Mouse (Mus musculus) kidney, adult 2 months (tissue): ENCODE measurements around the gene Angpt4. TPM values are rescaled to one million over a fixed set of nuclear protein-coding genes. Genes with fewer than 3 reads are reported as not detected.

Experiments
- DNase-seq: peaks from one replicate; pipeline ENCODE4 v3.0.0; 2021
- H3K27ac ChIP-seq: fragments of 200-500 bp; 2 replicates; pipeline ENCODE4 v1.5.1; 2012; ENCODE audit warnings: low read depth, low read length, control low read depth, inconsistent platforms; ENCODE audit not compliant: insufficient read depth
- H3K27me3 ChIP-seq: fragments of 200-500 bp; replicated peaks from 2 replicates; pipeline ENCODE4 v1.6.1; 2012; ENCODE audit warnings: mild to moderate bottlenecking, moderate library complexity, low read length, inconsistent platforms; ENCODE audit not compliant: control insufficient read depth, insufficient read depth
- H3K36me3 ChIP-seq: fragments of 200-500 bp; 2 replicates; pipeline ENCODE4 v1.6.1; 2012; ENCODE audit warnings: mild to moderate bottlenecking, moderate library complexity, low read length, inconsistent platforms; ENCODE audit not compliant: control insufficient read depth, insufficient read depth
- H3K4me1 ChIP-seq: fragments of 200-500 bp; 2 replicates; pipeline ENCODE4 v1.6.1; 2011; ENCODE audit warnings: low read length; ENCODE audit not compliant: control insufficient read depth, insufficient read depth
- H3K4me3 ChIP-seq: fragments of 200-500 bp; 2 replicates; pipeline ENCODE4 v1.5.1; 2011; ENCODE audit warnings: mild to moderate bottlenecking, low read depth, low read length, control low read depth; ENCODE audit not compliant: insufficient read depth
- CTCF ChIP-seq: fragments of 200-500 bp; conservative IDR thresholded peaks from 2 replicates; pipeline ENCODE4 v1.5.1; 2011; ENCODE audit warnings: low read depth, mild to moderate bottlenecking, control low read depth, low read length, moderate library complexity, mixed read lengths; ENCODE audit not compliant: insufficient read depth, insufficient read length
- POLR2A ChIP-seq: fragments of 200-500 bp; IDR thresholded peaks from one replicate; pipeline ENCODE4 v1.6.1; 2011; ENCODE audit warnings: low read depth, low read length, control low read depth
- WGBS: fragments of 180-500 bp; shearing (Covaris S2); methylation state at CpG from one replicate; pipeline ENCODE4 v1.1.7; 2018; 5-methylcytosine and 5-hydroxymethylcytosine counted together
- polyA plus RNA-seq: library from polyadenylated mRNA; depleted of rRNA; stranded (reverse); fragments of >200 nt; gene quantifications from 2 replicates; pipeline ENCODE4 v1.2.3, GENCODE M21; 2012; rRNA removed

The Angpt4 gene
- 0.81 and 1.4 TPM in 2 replicates for polyA plus RNA-seq

DNA sequence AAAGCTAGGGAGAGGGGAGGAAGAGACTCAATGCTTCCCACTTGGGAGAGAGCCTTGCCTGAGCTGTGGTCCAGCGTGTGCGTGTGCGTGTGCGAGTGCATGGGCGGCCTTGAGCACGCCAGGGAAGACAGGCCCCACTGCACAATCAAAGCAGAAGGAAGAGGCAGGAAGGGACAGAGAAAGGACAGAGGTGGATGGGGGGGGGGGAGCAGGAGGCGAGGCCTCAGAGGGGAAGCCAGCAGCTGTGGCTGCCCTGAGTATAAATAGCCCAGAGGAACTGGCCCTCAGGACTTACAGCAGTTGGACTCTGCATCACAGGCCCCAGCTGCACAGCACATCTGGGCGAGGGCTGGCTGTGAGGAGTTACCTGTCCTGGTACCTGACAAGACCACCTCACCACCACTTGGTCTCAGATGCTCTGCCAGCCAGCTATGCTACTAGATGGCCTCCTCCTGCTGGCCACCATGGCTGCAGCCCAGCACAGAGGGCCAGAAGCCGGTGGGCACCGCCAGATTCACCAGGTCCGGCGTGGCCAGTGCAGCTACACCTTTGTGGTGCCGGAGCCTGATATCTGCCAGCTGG, at the start of gene Angpt4:
Angpt4 (plus strand) TSS at position 292 of the 582 bp plus-strand sequence.
- TF ChIP-seq CTCF = no peak
- no peak for TF ChIP-seq POLR2A
- Histone ChIP-seq H3K27me3 (no peaks in the 10 kb centered on the region), H3K4me1 (no peaks in the 10 kb centered on the region), H3K36me3 (no peaks in the 10 kb centered on the region), H3K4me3 (no peak within 1 kb of the TSS), H3K27ac (no peak within 1 kb of the TSS)
- WGBS = 66% methylated on average over 13 of the region's 13 CpGs
- DNase-seq = no peak

DNA sequence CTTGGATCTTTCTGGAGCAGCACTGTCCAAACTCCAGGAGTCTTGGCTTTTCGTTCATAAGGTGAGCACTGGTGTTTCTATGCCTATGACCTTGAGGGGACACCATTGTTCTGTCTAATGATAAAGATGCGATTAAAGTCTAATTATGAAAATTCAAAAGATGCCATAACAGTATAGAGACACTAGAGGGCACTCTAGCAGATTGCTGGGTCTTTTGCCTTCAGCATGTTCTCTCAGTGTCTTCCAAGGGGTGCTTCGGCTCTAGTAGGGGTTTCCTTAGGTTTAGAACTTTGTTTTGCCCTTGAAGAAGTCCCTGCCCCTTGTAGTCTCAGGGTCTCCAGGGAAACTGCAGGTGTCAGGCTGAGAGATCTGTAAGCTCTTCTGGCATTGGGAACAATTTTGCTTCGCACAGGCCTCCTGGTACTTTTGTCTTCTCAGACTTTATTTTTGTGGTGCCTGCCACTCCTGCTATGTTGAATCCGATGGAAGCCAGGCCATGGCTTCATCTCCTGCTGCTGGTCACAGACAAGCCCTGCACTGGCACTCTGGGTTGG, 48.7 kb upstream of the Angpt4 start:
- Histone ChIP-seq H3K4me3 (no peak overlapping the region), H3K27me3 (no peaks in the 10 kb centered on the region), H3K27ac (no peak overlapping the region), H3K4me1 (no peaks in the 10 kb centered on the region), H3K36me3 (no peaks in the 10 kb centered on the region)
- TF ChIP-seq CTCF (peak; percentile 33), POLR2A (no peak)
- DNase-seq = no peak
- 47% methylated on average over 5 of the region's 5 CpGs for WGBS

DNA sequence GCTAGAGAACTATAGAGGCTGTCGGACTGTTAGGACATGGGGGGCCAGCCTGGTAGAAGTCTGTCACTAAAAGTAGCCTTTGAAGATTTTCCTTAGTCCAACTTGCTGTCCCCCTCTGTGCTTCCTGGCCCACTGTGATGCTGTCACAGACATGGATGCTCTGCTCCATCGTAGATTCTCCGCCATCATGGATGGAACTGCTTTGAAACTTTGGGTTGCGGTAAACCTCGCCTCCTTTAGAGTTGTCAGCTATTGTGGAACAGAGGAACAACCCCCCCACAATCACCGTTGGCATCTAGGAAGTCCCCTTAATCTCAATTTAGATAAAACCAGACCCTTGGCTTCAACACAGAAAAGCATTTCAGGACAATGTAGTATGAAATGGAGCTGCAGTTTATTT, 46.1 kb upstream of the Angpt4 start:
- H3K27ac ChIP-seq = no peak overlapping the region
- no peak for DNase-seq
- 87% methylated on average over 6 of the region's 6 CpGs for WGBS
- H3K36me3 ChIP-seq = no peaks in the 10 kb centered on the region
- no peak overlapping the region for H3K4me3 ChIP-seq
- H3K4me1 ChIP-seq = no peaks in the 10 kb centered on the region
- no peaks in the 10 kb centered on the region for H3K27me3 ChIP-seq
- no peak for TF ChIP-seq CTCF
- TF ChIP-seq POLR2A = no peak

DNA sequence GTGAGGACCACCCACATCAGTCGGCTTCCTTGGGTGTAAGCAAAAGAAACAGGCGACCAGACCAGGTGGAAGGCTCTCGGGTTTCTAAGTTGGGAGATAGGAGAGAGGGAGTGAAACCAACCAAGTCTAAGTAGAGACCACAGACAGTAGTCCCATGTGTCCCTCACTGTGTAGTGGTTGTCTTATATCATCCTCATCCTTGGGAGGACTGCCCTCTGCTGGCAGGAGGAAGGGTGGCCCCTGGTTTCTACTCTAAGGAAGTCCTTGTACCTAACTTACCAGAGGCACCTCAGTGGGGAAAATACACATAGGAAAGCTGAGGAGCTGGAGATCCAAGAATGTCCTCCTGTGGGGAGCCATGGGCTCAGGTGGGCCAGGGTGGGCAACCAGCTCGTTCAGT, 44.5 kb upstream of the Angpt4 start:
- WGBS = 29% methylated on average over 4 of the region's 4 CpGs
- H3K27me3 ChIP-seq = no peaks in the 10 kb centered on the region
- no peak overlapping the region for H3K4me3 ChIP-seq
- no peaks in the 10 kb centered on the region for H3K4me1 ChIP-seq
- no peaks in the 10 kb centered on the region for H3K36me3 ChIP-seq
- H3K27ac ChIP-seq = no peak overlapping the region
- DNase-seq = peak; percentile 48
- TF ChIP-seq CTCF = peak; percentile 62
- no peak for TF ChIP-seq POLR2A

DNA sequence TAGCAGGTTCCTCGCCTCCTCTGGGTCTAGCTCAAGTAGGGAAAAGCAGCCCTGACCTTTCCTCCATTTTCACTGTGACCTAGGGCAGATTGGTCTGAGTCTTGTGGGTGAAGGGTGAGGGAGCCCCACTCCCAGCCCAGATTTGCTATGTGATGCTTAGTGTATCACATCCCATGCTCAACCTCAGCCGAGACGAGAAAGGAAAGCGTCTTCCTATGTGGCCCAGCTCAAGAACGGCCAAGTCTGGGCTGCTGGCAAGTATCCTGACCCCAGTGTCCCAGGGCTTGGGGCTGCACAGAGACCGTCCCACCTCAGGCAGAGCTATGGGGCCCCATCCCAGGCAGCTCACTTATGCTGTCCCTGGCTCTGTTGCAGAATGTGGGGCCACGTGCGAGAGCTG, 42.8 kb upstream of the Angpt4 start:
- Histone ChIP-seq H3K4me1 (no peaks in the 10 kb centered on the region), H3K27ac (no peak overlapping the region), H3K4me3 (no peak overlapping the region), H3K27me3 (no peaks in the 10 kb centered on the region), H3K36me3 (no peaks in the 10 kb centered on the region)
- DNase-seq = no peak
- whole genome bisulfite sequencing = 81% methylated on average over 8 of the region's 8 CpGs
- no peak for TF ChIP-seq POLR2A
- TF ChIP-seq CTCF = no peak

DNA sequence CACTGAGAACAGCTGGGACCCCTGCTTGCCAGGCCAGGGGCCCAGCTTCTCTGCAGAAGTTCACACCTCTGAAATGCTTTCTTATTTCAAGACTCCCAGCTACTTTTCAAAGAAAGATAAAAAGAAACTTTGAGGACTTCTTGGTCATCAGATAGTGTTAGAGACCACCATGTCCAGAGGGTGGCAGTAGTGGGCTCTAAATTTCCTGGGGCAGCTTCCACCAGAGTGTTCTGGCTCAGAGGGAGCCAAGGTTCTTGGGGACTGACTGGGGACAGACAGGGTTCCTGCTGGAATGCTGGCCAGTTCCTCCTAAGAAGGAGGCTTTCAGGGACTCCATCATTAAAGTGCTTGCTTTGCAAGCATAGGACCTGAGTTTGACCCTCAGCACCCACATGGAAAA, 36.5 kb upstream of the Angpt4 start:
- H3K36me3 ChIP-seq = no peaks in the 10 kb centered on the region
- TF ChIP-seq CTCF = 0 out of 2 replicates have a peak, but pooled peaks have one; percentile 17
- no peak for TF ChIP-seq POLR2A
- H3K4me1 ChIP-seq = no peaks in the 10 kb centered on the region
- H3K27ac ChIP-seq = no peak overlapping the region
- no peak overlapping the region for H3K4me3 ChIP-seq
- H3K27me3 ChIP-seq = no peaks in the 10 kb centered on the region
- DNase-seq = peak; percentile 14

DNA sequence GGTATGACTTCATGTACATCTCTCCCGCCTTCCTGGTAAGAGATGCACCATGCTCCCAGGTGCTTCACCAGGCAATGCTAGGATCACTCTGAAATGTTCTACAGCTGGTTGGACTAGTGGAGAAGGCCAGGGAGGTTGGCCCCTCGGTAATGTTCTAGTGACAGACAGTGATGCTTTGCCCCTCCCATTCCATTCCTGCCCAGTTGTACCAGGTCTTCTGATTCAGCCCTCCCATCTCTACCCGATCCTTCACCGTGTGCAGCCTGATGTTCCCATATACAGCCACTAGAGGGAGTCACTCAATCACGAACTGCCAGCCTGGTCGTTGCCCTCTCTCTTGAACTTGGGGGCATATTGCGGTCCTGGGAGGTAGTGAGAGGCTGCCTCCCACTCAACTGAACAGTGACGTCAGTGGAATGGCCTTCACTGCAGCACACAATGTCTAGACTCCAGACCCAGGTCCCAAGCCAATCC, 35.0 kb upstream of the Angpt4 start:
- 14% methylated on average over 8 of the region's 8 CpGs for WGBS
- TF ChIP-seq POLR2A = no peak
- peak; percentile 95 for TF ChIP-seq CTCF
- no peaks in the 10 kb centered on the region for H3K4me1 ChIP-seq
- no peak overlapping the region for H3K27ac ChIP-seq
- H3K4me3 ChIP-seq = no peak overlapping the region
- H3K27me3 ChIP-seq = no peaks in the 10 kb centered on the region
- H3K36me3 ChIP-seq = no peaks in the 10 kb centered on the region
- peak; percentile 57 for DNase-seq
